Mouse (Mus musculus) CH12.LX (cell line): ENCODE data around the gene Crct1.

Experiments
- BHLHE40 ChIP-seq: IDR thresholded peaks from 2 replicates; pipeline ENCODE4 v1.6.1; 2011; ENCODE audit warnings: mild to moderate bottlenecking, low read depth, low read length, improper control_type of control experiment
- EP300 ChIP-seq: IDR thresholded peaks from 2 replicates; pipeline ENCODE4 v1.6.1; 2011; ENCODE audit warnings: low read length, improper control_type of control experiment
- MAX ChIP-seq: IDR thresholded peaks from 2 replicates; pipeline ENCODE4 v1.6.1; 2011; ENCODE audit warnings: low read length, improper control_type of control experiment
- PAX5 ChIP-seq: IDR thresholded peaks from 2 replicates; pipeline ENCODE4 v1.6.1; 2012; ENCODE audit warnings: low read length, inconsistent platforms, mixed read lengths
- POLR2A ChIP-seq: IDR thresholded peaks from 2 replicates; pipeline ENCODE4 v1.6.1; 2011; ENCODE audit warnings: low read depth, mild to moderate bottlenecking, improper control_type of control experiment, low read length
- SIN3A ChIP-seq: IDR thresholded peaks from 2 replicates; pipeline ENCODE4 v1.6.1; 2012; ENCODE audit warnings: low read length, improper control_type of control experiment, inconsistent platforms
- USF1 ChIP-seq: IDR thresholded peaks from 2 replicates; pipeline ENCODE4 v1.6.1; 2014; ENCODE audit warnings: low read depth, mild to moderate bottlenecking, inconsistent platforms, low read length, improper control_type of control experiment

DNA sequence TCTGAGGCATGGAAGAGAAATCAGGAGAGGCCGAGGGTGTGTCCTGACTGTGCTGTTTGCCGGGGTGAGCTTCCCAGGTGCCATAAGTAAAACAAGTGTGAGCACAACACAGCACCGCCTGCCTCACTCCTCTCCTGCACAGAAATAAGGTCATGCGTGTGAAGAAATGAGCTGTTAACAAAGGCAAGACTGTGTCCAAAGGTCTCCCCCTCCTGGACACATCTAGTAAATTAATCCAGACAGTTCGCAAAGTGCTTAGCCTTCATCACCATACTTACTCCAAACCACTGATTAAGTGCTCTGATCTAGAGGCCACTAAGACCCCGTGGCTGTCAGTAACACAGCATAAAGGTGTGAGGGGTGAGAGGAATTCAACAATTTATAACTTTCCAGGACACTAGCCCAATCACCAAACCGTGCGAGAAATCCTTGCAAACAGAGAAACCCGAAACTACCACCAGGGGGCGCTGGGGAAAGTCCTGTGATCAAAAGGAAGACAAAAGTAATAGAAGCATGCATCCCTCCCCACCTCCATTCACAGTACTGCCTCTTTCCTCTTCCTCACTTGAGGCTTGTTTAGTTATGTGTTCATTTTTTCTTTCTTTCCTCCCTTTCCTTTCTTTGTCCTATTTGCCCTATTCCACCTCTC lies 37.5 kb upstream of the Crct1 start:
- TF ChIP-seq USF1, result no peak
- TF ChIP-seq POLR2A, result no peak
- no peak for TF ChIP-seq EP300
- no peak for TF ChIP-seq BHLHE40
- no peak for TF ChIP-seq SIN3A
- TF ChIP-seq PAX5, result no peak
- TF ChIP-seq MAX, result no peak
